Mouse (Mus musculus) midbrain, postnatal 0 days (tissue): Measurements from ENCODE around the gene Sfmbt1. TPM values are rescaled to one million over a fixed set of nuclear protein-coding genes. Genes with fewer than 3 reads are reported as not detected.
A peak's percentile ranks its signal among the peaks of the same experiment; 100 is the strongest.
"Not testable (repeated sequence)": the region's sequence is repeated elsewhere in the genome, so short reads cannot be mapped to it uniquely, and the experiment has no call there.

Source experiments
- ATAC-seq: fragments of 200-750 bp; cut with Nextera tagmentation; 2 replicates; pipeline ENCODE4 v1.8.0; 2017; ENCODE audit warnings: moderate number of reproducible peaks, mild to moderate bottlenecking, moderate TSS enrichment, moderate library complexity; ENCODE audit not compliant: low FRiP score
- DNase-seq: peaks from one replicate; pipeline ENCODE4 v3.0.0-alpha.2; 2015; ENCODE audit warnings: low spot score
- H3K27ac ChIP-seq: fragments of 300-500 bp; sonication (generic); 2 replicates; pipeline ENCODE4 v1.5.1; 2014; ENCODE audit warnings: low read depth, mild to moderate bottlenecking, low read length, mixed read lengths
- H3K27me3 ChIP-seq: fragments of 300-500 bp; sonication (generic); 2 replicates; pipeline ENCODE4 v1.6.1; 2014; ENCODE audit warnings: low read length, control low read depth, mixed read lengths; ENCODE audit not compliant: insufficient read depth
- H3K36me3 ChIP-seq: fragments of 300-500 bp; sonication (generic); 2 replicates; pipeline ENCODE4 v1.6.1; 2014; ENCODE audit warnings: low read length, control low read depth, mixed read lengths; ENCODE audit not compliant: insufficient read depth
- H3K4me1 ChIP-seq: fragments of 300-500 bp; sonication (generic); 2 replicates; pipeline ENCODE4 v1.6.1; 2014; ENCODE audit warnings: mild to moderate bottlenecking, control low read depth, antibody characterized with exemption, low read length, mixed read lengths; ENCODE audit not compliant: insufficient read depth
- H3K4me2 ChIP-seq: fragments of 300-500 bp; sonication (generic); 2 replicates; pipeline ENCODE4 v1.6.1; 2014; ENCODE audit warnings: low read depth, mild to moderate bottlenecking, low read length, mixed read lengths; ENCODE audit not compliant: poor library complexity, severe bottlenecking
- H3K4me3 ChIP-seq: fragments of 300-500 bp; sonication (generic); 2 replicates; pipeline ENCODE4 v1.5.1; 2014; ENCODE audit warnings: low read depth, mild to moderate bottlenecking, low read length, moderate library complexity
- H3K9ac ChIP-seq: fragments of 300-500 bp; sonication (generic); replicated peaks from 2 replicates; pipeline ENCODE4 v1.6.1; 2014; ENCODE audit warnings: mild to moderate bottlenecking, low read length, moderate library complexity, mixed read lengths; ENCODE audit not compliant: poor library complexity, severe bottlenecking
- H3K9me3 ChIP-seq: fragments of 300-500 bp; sonication (generic); 2 replicates; pipeline ENCODE4 v1.6.1; 2016; ENCODE audit warnings: low read length, control low read depth
- CTCF ChIP-seq: IDR thresholded peaks from 2 replicates; pipeline ENCODE4 v1.5.1; 2016; ENCODE audit warnings: antibody characterized with exemption, mild to moderate bottlenecking
- WGBS: fragments of 180-500 bp; shearing (Covaris S2); extraction: QIAGEN DNeasy Blood & Tissue Kit; methylation state at CpG from one replicate; pipeline ENCODE4 v1.1.7; 2014; 5-methylcytosine and 5-hydroxymethylcytosine counted together
- polyA plus RNA-seq: library from polyadenylated mRNA; unstranded; fragments of >200 nt; fragmentation: Nextera tagmentation; extraction: Ambion mirVana; gene quantifications from 2 replicates; pipeline ENCODE4 v1.2.1, GENCODE M21; 2015
- total RNA-seq: library from RNA; depleted of rRNA; stranded (reverse); fragments of >200 nt; gene quantifications from 2 replicates; pipeline ENCODE4 v1.2.3, GENCODE M21; 2014

Sfmbt1 gene
- total and polyA plus RNA-seq, 2 experiments from 2014 or later: 9.2 to 16.2 TPM

DNA sequence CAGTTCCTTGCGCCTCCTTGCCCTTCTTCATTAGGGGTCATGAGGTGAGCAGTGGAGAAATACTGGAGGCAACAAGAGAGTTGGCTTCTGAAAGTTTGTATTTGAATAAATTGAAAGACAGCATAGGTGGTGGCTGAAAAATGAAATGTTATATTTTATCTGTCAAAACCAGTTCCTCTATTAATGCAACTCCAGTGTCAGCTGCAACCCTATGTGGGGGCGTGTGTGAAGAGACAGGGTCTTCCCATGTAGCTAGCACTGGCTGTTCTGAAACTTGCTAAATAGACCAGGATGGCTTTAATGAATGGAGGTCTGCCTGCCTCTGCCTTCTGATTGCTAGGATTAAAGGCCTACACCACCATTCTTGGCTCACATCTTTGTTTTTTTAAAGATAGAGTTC is 2.8 kb upstream of the Sfmbt1 start:
- 98% methylated on average over 2 of the region's 2 CpGs for WGBS
- ATAC-seq: no peak
- Histone ChIP-seq H3K4me1 (no peaks in the 10 kb centered on the region), H3K27ac (no peak overlapping the region), H3K9me3 (no peaks in the 10 kb centered on the region), H3K4me3 (no peak overlapping the region), H3K27me3 (no peaks in the 10 kb centered on the region), H3K4me2 (no peak overlapping the region), H3K9ac (no peak overlapping the region), H3K36me3 (no peaks in the 10 kb centered on the region)
- DNase-seq: no peak
- no peak for TF ChIP-seq CTCF

DNA sequence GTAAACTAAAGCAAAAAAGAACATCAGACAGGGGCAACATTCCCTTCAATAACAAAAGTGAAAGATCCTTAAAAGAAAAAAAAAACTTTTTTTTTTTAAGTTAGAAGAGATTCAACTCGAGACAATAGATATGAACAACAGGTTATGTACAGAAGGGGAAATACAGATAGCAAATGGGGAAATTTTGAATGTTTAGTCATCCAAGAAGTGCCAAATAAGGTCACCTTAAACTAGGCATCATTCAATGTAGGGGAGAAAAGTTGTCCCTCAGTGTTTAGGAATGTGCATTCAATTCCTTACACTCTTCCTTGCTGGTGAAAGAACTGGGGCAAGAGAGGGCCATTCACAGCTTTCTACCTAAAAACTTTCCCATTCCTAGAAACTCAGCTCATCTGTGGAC is 880 bp upstream of the Sfmbt1 start:
- Histone ChIP-seq H3K9me3 (no peaks in the 10 kb centered on the region), H3K4me2 (no peak overlapping the region), H3K9ac (no peak overlapping the region), H3K4me1 (no peaks in the 10 kb centered on the region), H3K27me3 (no peaks in the 10 kb centered on the region), H3K27ac (no peak overlapping the region), H3K36me3 (no peaks in the 10 kb centered on the region), H3K4me3 (no peak overlapping the region)
- TF ChIP-seq CTCF: no peak
- ATAC-seq: no peak
- DNase-seq: no peak
- 85% methylated on average over 1 of the region's 1 CpGs for WGBS

- Histone ChIP-seq H3K9me3 (no peaks in the 10 kb centered on the region), H3K27me3 (no peaks in the 10 kb centered on the region), H3K4me2 (peak overlapping the region; percentile 71), H3K9ac (peak overlapping the region; percentile 84), H3K27ac (peak overlapping the region; percentile 87), H3K4me1 (no peaks in the 10 kb centered on the region), H3K36me3 (no peaks in the 10 kb centered on the region), H3K4me3 (peak overlapping the region; percentile 94)
- ATAC-seq (peak; percentile 87), DNase-seq (peak; percentile 87)
- 2% methylated on average over 45 of the region's 68 CpGs for WGBS
- no peak for TF ChIP-seq CTCF
These were observed 985 bp downstream of the Sfmbt1 start for GRCm38 (mm10) chr14:30715618-30716050.

DNA sequence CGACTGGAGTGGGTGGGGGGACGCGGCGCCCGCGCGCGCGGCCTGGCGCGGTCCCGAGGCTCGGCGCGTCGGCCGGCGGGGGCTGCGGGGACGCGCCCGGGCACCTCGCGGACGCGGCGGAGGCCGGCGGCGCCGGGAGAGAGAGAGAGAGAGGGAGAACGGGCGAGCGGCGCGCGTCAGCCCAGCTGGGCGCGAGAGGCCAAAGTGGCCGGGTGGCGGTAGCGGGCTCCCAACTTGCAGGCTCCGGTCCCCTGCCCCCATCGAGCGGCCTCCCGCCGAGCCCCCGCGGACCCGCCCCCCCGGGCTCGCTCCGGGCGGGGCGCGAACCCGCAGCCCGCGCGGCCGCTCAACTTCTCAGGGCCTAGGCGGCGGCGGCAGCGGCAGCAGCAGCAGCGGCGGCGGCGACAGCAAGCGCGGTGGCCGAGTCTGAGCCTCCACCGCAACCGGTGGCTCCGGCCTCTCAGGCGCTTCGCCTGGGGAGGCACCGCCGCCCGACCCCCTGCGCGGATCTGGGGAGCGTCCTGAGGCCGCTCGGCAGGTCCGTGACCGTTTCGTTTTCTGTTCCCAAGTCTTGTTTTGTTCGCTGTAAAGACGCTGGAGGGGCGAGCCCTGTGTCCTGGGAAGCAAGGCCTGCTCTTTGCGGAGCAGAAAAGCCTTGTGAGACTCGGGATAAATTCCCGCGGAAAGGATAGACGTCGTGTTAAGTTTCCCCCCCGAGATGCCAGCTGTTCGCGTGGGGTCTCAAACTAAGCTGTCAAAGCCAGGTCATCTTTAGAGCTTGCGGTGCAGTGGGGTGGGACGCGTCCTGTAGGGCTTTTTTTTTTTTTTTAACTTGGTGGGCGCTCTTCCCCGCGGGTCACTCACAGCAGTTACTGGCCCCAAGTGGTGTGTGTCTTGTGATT is 1.7 kb downstream of the Sfmbt1 start:
- whole genome bisulfite sequencing: under 1% methylated on average over 68 of the region's 106 CpGs
- Histone ChIP-seq H3K4me3 (peak overlapping the region; percentile 94), H3K4me2 (peak overlapping the region; percentile 71), H3K4me1 (no peaks in the 10 kb centered on the region), H3K36me3 (no peaks in the 10 kb centered on the region), H3K27ac (peak overlapping the region; percentile 87), H3K9me3 (no peaks in the 10 kb centered on the region), H3K27me3 (no peaks in the 10 kb centered on the region), H3K9ac (peak overlapping the region; percentile 84)
- DNase-seq (peak; percentile 73), ATAC-seq (peak; percentile 66)
- no peak for TF ChIP-seq CTCF

DNA sequence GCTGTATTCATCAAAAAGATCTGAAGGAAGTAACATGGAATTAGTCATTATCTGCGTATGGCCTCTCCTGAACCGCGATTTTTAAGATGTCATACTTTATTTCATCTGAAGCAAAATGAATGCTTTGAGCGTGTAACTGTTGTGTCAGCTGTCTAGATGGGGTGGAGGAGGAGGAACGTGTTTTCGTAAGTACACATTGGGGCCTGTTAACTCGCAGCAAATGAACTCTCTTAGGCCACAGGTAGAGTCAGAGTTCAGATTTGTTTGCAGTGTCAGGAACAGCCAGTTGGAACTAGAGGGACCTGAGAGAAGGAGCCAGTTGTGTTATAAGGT is 2.3 kb downstream of the Sfmbt1 start:
- DNase-seq (no peak), ATAC-seq (no peak)
- Histone ChIP-seq H3K9ac (peak overlapping the region; percentile 84; the same call in 1 of the 2 replicates), H3K27ac (no peak overlapping the region), H3K4me3 (peak overlapping the region; percentile 94), H3K4me1 (no peaks in the 10 kb centered on the region), H3K4me2 (peak overlapping the region; percentile 71), H3K36me3 (no peaks in the 10 kb centered on the region), H3K9me3 (no peaks in the 10 kb centered on the region), H3K27me3 (no peaks in the 10 kb centered on the region)
- 1% methylated on average over 7 of the region's 7 CpGs for WGBS
- no peak for TF ChIP-seq CTCF

GRCm38 (mm10) chr14:30718696-30719095 is 4.0 kb downstream of the Sfmbt1 start:
- 93% methylated on average over 1 of the region's 1 CpGs for WGBS
- H3K36me3 ChIP-seq, H3K4me1 ChIP-seq, H3K4me2 ChIP-seq, H3K9ac ChIP-seq, H3K27ac ChIP-seq, H3K4me3 ChIP-seq, DNase-seq, H3K9me3 ChIP-seq, ATAC-seq, H3K27me3 ChIP-seq: not testable (repeated sequence)
